Mouse (Mus musculus) G1E-ER4 (cell line): ENCODE data around the gene Olfr374. TPM values are rescaled to one million over a fixed set of nuclear protein-coding genes. Genes with fewer than 3 reads are reported as not detected.
"Not testable (repeated sequence)": the region's sequence is repeated elsewhere in the genome, so short reads cannot be mapped to it uniquely, and the experiment has no call there.

Experiments
- GATA1 ChIP-seq: IDR thresholded peaks from one replicate; pipeline ENCODE4 v1.8.0; 2012; ENCODE audit warnings: low read length, inconsistent platforms
- polyA plus RNA-seq: library from polyadenylated mRNA; stranded (reverse); fragments of >175 nt; gene quantifications from 2 replicates; pipeline ENCODE4 v1.2.3, GENCODE M21; 2012

Olfr374 gene
- not detected in 2 replicates for polyA plus RNA-seq

- TF ChIP-seq GATA1: no peak
Observed at GRCm38 (mm10) chr8:72106740-72107139, at the start of gene Olfr374. Gene Olfr374, plus strand, starts transcription at chr8:72107040.

GRCm38 (mm10) chr8:72082877-72083276 lies 24.0 kb upstream of the Olfr374 start, which contains the start of gene Olfr373:
Gene Olfr373, plus strand, starts transcription at chr8:72083177.
- TF ChIP-seq GATA1: not testable (repeated sequence)

- TF ChIP-seq GATA1: no peak
Observed at GRCm38 (mm10) chr8:72084744-72085143, 22.1 kb upstream of the Olfr374 start.

- no peak for TF ChIP-seq GATA1
Observed at GRCm38 (mm10) chr8:72105165-72105564, 1.7 kb upstream of the Olfr374 start.

GRCm38 (mm10) chr8:72110876-72111275 lies 4.0 kb downstream of the Olfr374 start:
- TF ChIP-seq GATA1: no peak

GRCm38 (mm10) chr8:72112486-72112885 lies 5.6 kb downstream of the Olfr374 start:
- no peak for TF ChIP-seq GATA1

GRCm38 (mm10) chr8:72115202-72115601 lies 8.4 kb downstream of the Olfr374 start:
- no peak for TF ChIP-seq GATA1

- TF ChIP-seq GATA1: no peak
Observed at GRCm38 (mm10) chr8:72118616-72119015, 11.8 kb downstream of the Olfr374 start.

- no peak for TF ChIP-seq GATA1
Observed at GRCm38 (mm10) chr8:72121997-72122396, 15.2 kb downstream of the Olfr374 start.

- TF ChIP-seq GATA1: no peak
Observed at GRCm38 (mm10) chr8:72127834-72128233, 21.0 kb downstream of the Olfr374 start.

- no peak for TF ChIP-seq GATA1
Observed at GRCm38 (mm10) chr8:72131251-72131650, 24.4 kb downstream of the Olfr374 start.

- TF ChIP-seq GATA1: no peak
Observed at GRCm38 (mm10) chr8:72131901-72132300, 25.1 kb downstream of the Olfr374 start.

- no peak for TF ChIP-seq GATA1
Observed at GRCm38 (mm10) chr8:72132417-72132816, 25.6 kb downstream of the Olfr374 start.

GRCm38 (mm10) chr8:72132891-72133290 lies 26.1 kb downstream of the Olfr374 start:
- no peak for TF ChIP-seq GATA1

- no peak for TF ChIP-seq GATA1
Observed at GRCm38 (mm10) chr8:72133507-72133906, 26.7 kb downstream of the Olfr374 start.

- no peak for TF ChIP-seq GATA1
Observed at GRCm38 (mm10) chr8:72134756-72135445, 28.1 kb downstream of the Olfr374 start, which contains the start of gene Tpm4. Gene Tpm4, plus strand, starts transcription at chr8:72134975.
